Mouse (Mus musculus): ENCODE data around the gene Mien1. TPM values are rescaled to one million over a fixed set of nuclear protein-coding genes. Genes with fewer than 3 reads are reported as not detected.
A peak's percentile ranks its signal among the peaks of the same experiment; 100 is the strongest.

Gene Mien1
- total and polyA plus RNA-seq, 3 experiments = 71.6 to 93.2 TPM; not detected in 1

- H3K27ac ChIP-seq (ENCODE audit: control insufficient read depth, low read depth, low read length) = peak overlapping the region; percentile 89; the same call in 1 of the 2 replicates
- H3K4me3 ChIP-seq (ENCODE audit: control insufficient read depth in 1 of 2, insufficient read depth in 1 of 2, low read depth in 2 of 2, low read length in 2 of 2) = peak overlapping the region; percentile 69 to 96
- H3K36me3 ChIP-seq (ENCODE audit: control insufficient read depth in 1 of 2, insufficient read depth in 2 of 2, low read length in 2 of 2) = peaks cover 0 to 9% of the 10 kb centered on the region in 2 experiments; a peak in 2 of 4 replicates
- H3K9ac ChIP-seq (ENCODE audit: control insufficient read depth, low read depth, low read length, poor library complexity, severe bottlenecking) = peak overlapping the region; percentile 80
- no peaks in the 10 kb centered on the region for H3K9me3 ChIP-seq (replicated peaks; ENCODE audit: insufficient read depth, low read length)
- peaks cover 3 to 5% of the 10 kb centered on the region in 2 experiments; a peak in 2 of 4 replicates for H3K27me3 ChIP-seq (ENCODE audit: control insufficient read depth in 1 of 2, insufficient read depth in 2 of 2, low read length in 2 of 2)
- peaks cover 8 to 14% of the 10 kb centered on the region in 2 experiments for H3K4me1 ChIP-seq (ENCODE audit: control insufficient read depth in 1 of 2, insufficient read depth in 2 of 2, low read length in 2 of 2)
- H3K79me2 ChIP-seq (ENCODE audit: control insufficient read depth, insufficient read depth, low read length, poor library complexity) = no peaks in the 10 kb centered on the region; the same call in 1 of the 2 replicates
- no peak for DNase-seq (ENCODE audit: low read depth, low spot score)
- TF ChIP-seq EP300 (IDR thresholded peaks at IDR 0.05; ENCODE audit: low read depth in 1 of 2, low read length in 2 of 2) (no peak), MAX (IDR thresholded peaks at IDR 0.05; ENCODE audit: low read length) (no peak), MYB (IDR thresholded peaks at IDR 0.05; ENCODE audit: low read depth, low read length) (no peak), E2F4 (IDR thresholded peaks at IDR 0.05; ENCODE audit: borderline replicate concordance, low read depth, low read length) (no peak), TAL1 (IDR thresholded peaks at IDR 0.05; ENCODE audit: low read length) (no peak), ZKSCAN1 (IDR thresholded peaks at IDR 0.05; ENCODE audit: low read depth, low read length) (no peak), ZMIZ1 (IDR thresholded peaks at IDR 0.05; ENCODE audit: low read depth, low read length) (no peak), MAFK (IDR thresholded peaks at IDR 0.05; ENCODE audit: borderline replicate concordance, low read depth, low read length) (no peak), JUND (IDR thresholded peaks at IDR 0.05; ENCODE audit: low read depth, low read length) (no peak), TCF12 (IDR thresholded peaks at IDR 0.05; ENCODE audit: low read depth, low read length) (no peak), UBTF (IDR thresholded peaks at IDR 0.05; ENCODE audit: borderline replicate concordance, insufficient read depth, low read depth, low read length) (no peak), RAD21 (IDR thresholded peaks at IDR 0.05; ENCODE audit: low read depth, low read length) (no peak), SIN3A (IDR thresholded peaks at IDR 0.05; ENCODE audit: low read length) (no peak), POLR2AphosphoS2 (IDR thresholded peaks at IDR 0.05; ENCODE audit: low read length) (no peak), USF2 (IDR thresholded peaks at IDR 0.05; ENCODE audit: borderline replicate concordance in 1 of 2, insufficient read depth in 1 of 2, low read depth in 1 of 2, low read length in 2 of 2) (no peak), TBP (IDR thresholded peaks at IDR 0.05; ENCODE audit: low read depth, low read length) (no peak)
These were observed 38.0 kb downstream of the Mien1 start for GRCm38 (mm10) chr11:98400816-98401215.

GRCm38 (mm10) chr11:98400161-98400726 lies 38.5 kb downstream of the Mien1 start, which contains the start of gene Pgap3:
Gene Pgap3, minus strand, starts transcription at chr11:98400490.
- Histone ChIP-seq H3K9ac (ENCODE audit: control insufficient read depth, low read depth, low read length, poor library complexity, severe bottlenecking) (peak within 1 kb of the TSS; percentile 80), H3K79me2 (ENCODE audit: control insufficient read depth, insufficient read depth, low read length, poor library complexity) (no peaks in the 10 kb centered on the region; the same call in 1 of the 2 replicates), H3K4me1 (ENCODE audit: control insufficient read depth in 1 of 2, insufficient read depth in 2 of 2, low read length in 2 of 2) (peaks cover 8 to 15% of the 10 kb centered on the region in 2 experiments), H3K36me3 (ENCODE audit: control insufficient read depth in 1 of 2, insufficient read depth in 2 of 2, low read length in 2 of 2) (peaks cover 0 to 10% of the 10 kb centered on the region in 2 experiments; a peak in 2 of 4 replicates), H3K27ac (ENCODE audit: control insufficient read depth, low read depth, low read length) (peak within 1 kb of the TSS; percentile 89), H3K9me3 (replicated peaks; ENCODE audit: insufficient read depth, low read length) (no peaks in the 10 kb centered on the region), H3K27me3 (ENCODE audit: control insufficient read depth in 1 of 2, insufficient read depth in 2 of 2, low read length in 2 of 2) (peaks cover 3 to 5% of the 10 kb centered on the region in 2 experiments; a peak in 2 of 4 replicates), H3K4me3 (ENCODE audit: control insufficient read depth in 1 of 2, insufficient read depth in 1 of 2, low read depth in 2 of 2, low read length in 2 of 2) (peak within 1 kb of the TSS; percentile 69 to 96)
- DNase-seq (ENCODE audit: low read depth, low spot score) = peak; percentile 98
- no peak for TF ChIP-seq CTCF (IDR thresholded peaks at IDR 0.05 in 2 of 3, conservative IDR thresholded peaks at IDR 0.05 in 1 of 3; ENCODE audit: control insufficient read depth in 1 of 3, insufficient read depth in 1 of 3, low read depth in 2 of 3, low read length in 3 of 3, poor library complexity in 1 of 3, severe bottlenecking in 1 of 3)
- TF ChIP-seq GATA1 (IDR thresholded peaks at IDR 0.05; ENCODE audit: low read depth, low read length) = no peak
- no peak for TF ChIP-seq POLR2AphosphoS5 (IDR thresholded peaks at IDR 0.05; ENCODE audit: borderline replicate concordance, low read depth, low read length)
- no peak for TF ChIP-seq UBTF (IDR thresholded peaks at IDR 0.05; ENCODE audit: borderline replicate concordance, insufficient read depth, low read depth, low read length)
- 0 out of 2 replicates have a peak, but pooled peaks have one; percentile 20 for TF ChIP-seq MYB (IDR thresholded peaks at IDR 0.05; ENCODE audit: low read depth, low read length)
- TF ChIP-seq POLR2A (IDR thresholded peaks at IDR 0.05; ENCODE audit: control insufficient read depth in 1 of 2, insufficient read depth in 1 of 2, low read depth in 1 of 2, low read length in 2 of 2, poor library complexity in 1 of 2) = peak; percentile 44 to 81; a peak in 3 of 4 replicates
- TF ChIP-seq MAX (IDR thresholded peaks at IDR 0.05; ENCODE audit: low read length) = peak; percentile 62
- peak; percentile 51; the same call in 1 of the 2 replicates for TF ChIP-seq TCF12 (IDR thresholded peaks at IDR 0.05; ENCODE audit: low read depth, low read length)
- TF ChIP-seq TAL1 (IDR thresholded peaks at IDR 0.05; ENCODE audit: low read length) = no peak
- TF ChIP-seq CHD2 (IDR thresholded peaks at IDR 0.05; ENCODE audit: low read length) = no peak
- no peak for TF ChIP-seq MAFK (IDR thresholded peaks at IDR 0.05; ENCODE audit: borderline replicate concordance, low read depth, low read length)
- TF ChIP-seq CHD1 (IDR thresholded peaks at IDR 0.05; ENCODE audit: low read depth, low read length) = no peak
- TF ChIP-seq JUND (IDR thresholded peaks at IDR 0.05; ENCODE audit: low read depth, low read length) = no peak
- no peak for TF ChIP-seq USF1 (IDR thresholded peaks at IDR 0.05; ENCODE audit: low read depth, low read length)
- peak; percentile 69; the same call in 1 of the 2 replicates for TF ChIP-seq MYC (IDR thresholded peaks at IDR 0.05; ENCODE audit: low read depth, low read length)
- no peak for TF ChIP-seq BHLHE40 (IDR thresholded peaks at IDR 0.05; ENCODE audit: borderline replicate concordance, low read depth, low read length)
- TF ChIP-seq ELF1 (IDR thresholded peaks at IDR 0.05; ENCODE audit: low read depth, low read length) = peak; percentile 91
- TF ChIP-seq RAD21 (IDR thresholded peaks at IDR 0.05; ENCODE audit: low read depth, low read length) = no peak
- no peak for TF ChIP-seq ETS1 (IDR thresholded peaks at IDR 0.05; ENCODE audit: low read depth, low read length)
- peak; percentile 78 for TF ChIP-seq TBP (IDR thresholded peaks at IDR 0.05; ENCODE audit: low read depth, low read length)
- TF ChIP-seq SIN3A (IDR thresholded peaks at IDR 0.05; ENCODE audit: low read length) = peak; percentile 77
- peak; percentile 83 for TF ChIP-seq POLR2AphosphoS2 (IDR thresholded peaks at IDR 0.05; ENCODE audit: low read length)
- TF ChIP-seq ZKSCAN1 (IDR thresholded peaks at IDR 0.05; ENCODE audit: low read depth, low read length) = no peak
- peak in 1 of 2 experiments; percentile 27; a peak in 1 of 4 replicates for TF ChIP-seq EP300 (IDR thresholded peaks at IDR 0.05; ENCODE audit: low read depth in 1 of 2, low read length in 2 of 2)
